ENCODE assay signal across 8 mouse cellular contexts in the genomic region with DNA sequence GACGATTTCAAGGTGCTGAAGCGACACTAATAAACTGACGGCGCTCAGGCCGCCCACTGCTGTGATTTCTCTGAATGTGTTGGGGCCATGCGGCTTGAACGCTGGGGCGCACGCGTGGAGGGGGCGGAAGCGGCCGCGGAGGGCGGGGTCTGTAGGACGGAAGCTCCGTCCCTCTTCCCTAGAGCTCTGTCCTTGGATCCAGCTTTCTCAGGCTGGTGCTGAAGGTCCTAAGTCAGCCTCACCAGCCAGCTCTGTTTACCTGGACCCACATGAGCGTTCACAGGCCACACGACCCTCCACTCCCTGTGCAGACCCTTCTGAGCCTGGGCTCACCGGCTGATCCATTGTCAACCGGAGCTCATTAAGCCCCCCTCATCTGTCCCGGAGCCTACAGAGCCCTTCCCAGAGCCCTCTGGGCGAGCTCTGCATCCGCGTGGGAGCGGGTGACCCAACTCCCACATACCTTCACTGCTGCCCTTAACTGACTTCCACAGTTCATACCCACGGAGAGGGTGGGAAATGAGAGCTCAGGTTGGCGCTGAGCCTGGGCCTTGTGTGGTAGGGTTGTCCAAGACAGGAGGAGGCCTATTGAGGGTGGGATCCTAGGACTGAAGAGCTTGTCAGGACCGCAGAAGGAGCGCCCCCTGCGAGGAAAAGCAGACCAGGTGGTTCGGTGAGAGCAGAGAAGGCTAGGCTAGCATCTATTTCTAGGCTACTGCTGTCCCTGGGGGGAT. TPM values are rescaled to one million over a fixed set of nuclear protein-coding genes. Genes with fewer than 3 reads are reported as not detected.
DNase-seq lines count a peak whose midpoint lies in the region; ATAC-seq lines count a peak whose summit lies in the region.

A gene (plus strand): TSS at position 174 of the 734 bp plus-strand sequence.

- DNase-seq in R1 (ENCODE audit: low read depth, low spot score) = peak; percentile 87
- peak; percentile 72 to 87 for DNase-seq in cerebellum, postnatal 4 days (ENCODE audit: low spot score in 2 of 2)
- peak; percentile 87 for DNase-seq in gastrocnemius, adult 18-20 months (ENCODE audit: low spot score)
- DNase-seq in left cerebral cortex, adult 11 months (ENCODE audit: low spot score) = peak; percentile 76
- DNase-seq in lung, postnatal 36 days = peak; percentile 91
- DNase-seq in retina, postnatal 1 day = peak; percentile 91
- peak; percentile 89 for DNase-seq in thymus, postnatal 4 days

- H3K9ac ChIP-seq in hindbrain, embryonic 15.5 days = peak within 1 kb of the TSS; percentile 56

- WGBS in hindbrain, embryonic 15.5 days = 3% methylated on average over 32 of the region's 32 CpGs

- peak within 1 kb of the TSS; percentile 89 for H3K4me2 ChIP-seq in hindbrain, embryonic 15.5 days

- H3K36me3 ChIP-seq in hindbrain, embryonic 15.5 days = peaks cover 19% of the 10 kb centered on the region

- no peaks in the 10 kb centered on the region for H3K9me3 ChIP-seq in hindbrain, embryonic 15.5 days

- H3K4me1 ChIP-seq in hindbrain, embryonic 15.5 days (replicated peaks) = peaks cover 25% of the 10 kb centered on the region

- H3K4me3 ChIP-seq in hindbrain, embryonic 15.5 days = peak within 1 kb of the TSS; percentile 41

- no peaks in the 10 kb centered on the region for H3K27me3 ChIP-seq in hindbrain, embryonic 15.5 days

- ATAC-seq in hindbrain, embryonic 15.5 days (ENCODE audit: low FRiP score, low read depth) = peak; percentile 96

- H3K27ac ChIP-seq in hindbrain, embryonic 15.5 days (replicated peaks) = peak within 1 kb of the TSS; percentile 94

RNA-seq across cellular contexts. Expression of the gene that starts here (rescaled TPM):
- under 1 TPM in 1 of 2 experiments, not detected in 1; 0.27 TPM for total RNA-seq in gastrocnemius, adult 18-20 months (2021)
- not detected in 2 replicates for polyA plus RNA-seq in hindbrain, embryonic 15.5 days (2015; fragmentation: Nextera tagmentation; extraction: Ambion mirVana)

Comparison
In these comparisons a context has a peak if more than half of its experiments do, and no peak if none do; other contexts are left out.
1. Peak in every context shown above with its lines: DNase-seq, ATAC-seq, H3K4me3 ChIP-seq and H3K27ac ChIP-seq.
2. Peak in DNase-seq in gastrocnemius, adult 18-20 months; RNA of the gene not detected or under 1 TPM.
3. Peak in ATAC-seq, H3K4me3 ChIP-seq, H3K27ac ChIP-seq, H3K9ac ChIP-seq and H3K4me2 ChIP-seq in hindbrain, embryonic 15.5 days; RNA of the gene not detected or under 1 TPM.